Mouse (Mus musculus) cortical plate, adult 2 months (tissue): ENCODE data around the gene H13. TPM values are rescaled to one million over a fixed set of nuclear protein-coding genes. Genes with fewer than 3 reads are reported as not detected.

ENCODE experiments used
- H3K27ac ChIP-seq: fragments of 200-500 bp; 2 replicates; pipeline ENCODE4 v1.5.1; 2012; ENCODE audit warnings: low read length, control low read depth, inconsistent platforms; ENCODE audit not compliant: insufficient read depth
- H3K4me1 ChIP-seq: fragments of 200-500 bp; 2 replicates; pipeline ENCODE4 v1.6.1; 2011; ENCODE audit warnings: low read length; ENCODE audit not compliant: control insufficient read depth, insufficient read depth
- H3K4me3 ChIP-seq: fragments of 200-500 bp; 2 replicates; pipeline ENCODE4 v1.5.1; 2011; ENCODE audit warnings: mild to moderate bottlenecking, low read length, control low read depth; ENCODE audit not compliant: insufficient read depth
- CTCF ChIP-seq: fragments of 200-500 bp; IDR thresholded peaks from 2 replicates; pipeline ENCODE4 v1.5.1; 2011; ENCODE audit warnings: mild to moderate bottlenecking, control low read depth, low read length; ENCODE audit not compliant: insufficient read depth; ENCODE audit errors: extremely low read depth
- POLR2A ChIP-seq: fragments of 200-500 bp; IDR thresholded peaks from 2 replicates; pipeline ENCODE4 v1.6.1; 2011; ENCODE audit warnings: mild to moderate bottlenecking, low read length, control low read depth; ENCODE audit not compliant: insufficient read depth; ENCODE audit errors: extremely low read depth
- polyA plus RNA-seq: library from polyadenylated mRNA; depleted of rRNA; stranded (reverse); fragments of >200 nt; gene quantifications from 2 replicates; pipeline ENCODE4 v1.2.3, GENCODE M21; 2012

Gene H13
- polyA plus RNA-seq, 1 experiment, result 68.4 TPM

DNA sequence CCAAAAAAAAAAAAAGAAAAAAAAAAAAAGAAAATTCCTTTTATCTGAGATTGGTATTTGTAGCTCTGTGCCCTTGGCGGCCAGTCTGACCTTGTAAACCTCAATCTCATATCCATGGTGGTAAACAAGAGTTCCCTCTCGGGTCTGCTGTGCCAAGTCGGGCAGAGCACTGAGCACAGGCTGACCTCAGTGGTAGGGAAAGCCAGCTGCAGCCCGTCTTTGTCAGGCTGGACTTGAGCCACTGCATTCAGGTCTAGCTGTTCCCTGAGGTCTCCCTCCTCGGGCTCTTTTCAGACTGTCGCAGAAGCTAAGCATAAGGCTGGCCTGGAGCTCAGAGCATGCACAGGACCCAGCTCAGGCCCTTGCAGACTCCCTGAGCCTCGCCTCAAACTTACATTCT, 25.4 kb downstream of the H13 start:
- Histone ChIP-seq H3K4me1 (peaks cover 4% of the 10 kb centered on the region; the same call in 1 of the 2 replicates), H3K4me3 (no peak overlapping the region), H3K27ac (no peak overlapping the region)
- TF ChIP-seq POLR2A (no peak), CTCF (no peak)

DNA sequence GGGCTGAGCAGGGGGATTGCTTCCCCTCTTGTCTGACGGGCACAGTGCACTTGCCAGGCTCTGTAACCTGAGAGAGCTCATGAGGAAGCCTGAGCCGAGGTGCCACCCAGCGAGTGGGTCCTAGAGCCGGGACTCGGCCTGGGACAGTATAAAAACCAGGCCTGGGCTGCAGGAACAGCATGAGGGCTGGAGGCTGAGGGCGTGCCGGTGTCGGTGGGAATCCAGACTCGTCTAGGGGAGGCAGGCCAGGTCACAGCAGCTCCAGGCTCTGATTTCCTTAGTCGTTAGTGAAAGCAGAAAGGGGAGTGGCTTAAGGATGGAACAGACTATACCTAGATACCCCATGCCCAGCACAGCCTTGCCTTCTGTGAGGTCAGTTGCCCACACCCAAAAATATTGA, 26.8 kb downstream of the H13 start:
- no peak for TF ChIP-seq POLR2A
- TF ChIP-seq CTCF, result no peak
- Histone ChIP-seq H3K27ac (no peak overlapping the region), H3K4me3 (no peak overlapping the region), H3K4me1 (peaks cover 4% of the 10 kb centered on the region; the same call in 1 of the 2 replicates)

DNA sequence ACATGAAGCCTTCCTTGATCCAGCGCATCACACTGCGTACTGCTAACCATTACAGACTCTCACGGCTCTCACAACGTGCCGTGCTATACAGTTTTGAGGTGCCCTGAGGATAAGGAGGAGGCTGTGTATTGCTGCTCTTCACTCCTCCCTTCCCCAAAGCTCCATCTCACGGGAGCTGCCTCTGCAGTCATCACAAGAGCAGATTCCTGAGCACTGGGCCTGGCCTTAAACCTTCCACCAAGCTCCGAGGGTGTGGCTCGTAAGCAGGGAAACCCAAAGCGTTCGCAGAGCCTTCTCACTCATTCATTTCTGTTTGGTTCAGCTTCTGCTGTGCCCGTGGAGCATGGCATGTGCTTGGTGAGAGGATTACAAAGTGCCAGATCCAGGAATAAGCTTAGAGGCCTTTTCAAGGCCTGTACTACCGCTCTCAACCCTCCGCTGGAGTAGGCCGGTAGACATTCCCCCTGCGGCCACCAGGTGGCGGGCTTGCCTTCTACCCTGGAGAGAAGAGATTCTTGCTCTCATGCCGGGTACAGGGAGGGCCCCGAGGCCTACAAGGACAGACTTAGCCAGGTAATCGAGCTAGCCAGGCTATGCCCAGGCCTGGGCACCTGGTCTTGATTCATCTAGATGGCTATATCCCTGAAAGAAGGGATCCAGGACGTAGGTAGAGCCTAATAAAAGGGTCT, 27.4 kb downstream of the H13 start:
- peak overlapping the region; percentile 39; the same call in 1 of the 2 replicates for H3K27ac ChIP-seq
- TF ChIP-seq CTCF (peak; percentile 85), POLR2A (no peak)
- no peak overlapping the region for H3K4me3 ChIP-seq
- H3K4me1 ChIP-seq, result peaks cover 4% of the 10 kb centered on the region; the same call in 1 of the 2 replicates

DNA sequence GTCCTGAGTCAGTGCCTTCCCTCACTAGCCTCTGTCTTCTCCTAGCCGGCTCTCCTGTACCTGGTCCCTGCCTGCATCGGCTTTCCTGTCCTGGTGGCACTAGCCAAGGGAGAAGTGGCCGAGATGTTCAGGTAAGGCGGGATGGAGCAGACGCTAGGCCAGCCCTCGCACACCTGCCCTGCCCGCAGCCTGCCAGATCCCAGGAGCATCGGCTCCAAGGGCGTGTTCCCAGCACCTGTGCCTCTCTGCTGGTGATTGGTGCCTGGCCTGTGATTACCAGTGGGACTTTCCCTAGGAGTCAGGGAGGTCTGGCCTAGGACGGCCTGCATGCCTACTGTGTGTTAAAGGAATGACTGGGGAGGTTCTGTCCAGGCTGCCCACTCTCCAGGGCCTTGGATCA, 30.9 kb downstream of the H13 start:
- TF ChIP-seq CTCF, result no peak
- no peak for TF ChIP-seq POLR2A
- no peak overlapping the region for H3K27ac ChIP-seq
- H3K4me1 ChIP-seq, result peaks cover 3% of the 10 kb centered on the region; the same call in 1 of the 2 replicates

DNA sequence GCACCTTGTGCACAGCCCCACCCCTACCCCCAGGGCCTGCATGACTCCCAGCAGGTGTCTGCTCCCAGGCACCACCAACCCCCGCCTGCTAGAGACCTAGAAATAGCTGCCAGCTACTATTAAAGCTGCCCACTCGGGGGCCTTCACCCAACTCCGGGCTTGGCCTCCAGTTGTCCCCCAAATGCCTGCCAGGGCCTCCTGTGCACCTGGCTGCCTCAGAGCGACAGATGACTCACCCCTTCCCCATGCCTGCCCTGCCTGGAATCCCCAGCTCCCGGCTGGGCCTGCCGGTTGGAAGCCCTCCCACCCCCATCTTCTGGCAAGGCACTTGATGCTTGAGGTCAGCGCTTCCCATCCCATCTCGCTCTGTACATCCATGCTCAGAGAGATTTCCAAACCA, 31.5 kb downstream of the H13 start:
- H3K4me3 ChIP-seq, result no peak overlapping the region
- H3K27ac ChIP-seq, result no peak overlapping the region
- TF ChIP-seq CTCF (no peak), POLR2A (no peak)
- H3K4me1 ChIP-seq, result peaks cover 3% of the 10 kb centered on the region; the same call in 1 of the 2 replicates

More for the DNA sequence above, 30.9 kb downstream of the H13 start:
- no peak overlapping the region for H3K4me3 ChIP-seq

DNA sequence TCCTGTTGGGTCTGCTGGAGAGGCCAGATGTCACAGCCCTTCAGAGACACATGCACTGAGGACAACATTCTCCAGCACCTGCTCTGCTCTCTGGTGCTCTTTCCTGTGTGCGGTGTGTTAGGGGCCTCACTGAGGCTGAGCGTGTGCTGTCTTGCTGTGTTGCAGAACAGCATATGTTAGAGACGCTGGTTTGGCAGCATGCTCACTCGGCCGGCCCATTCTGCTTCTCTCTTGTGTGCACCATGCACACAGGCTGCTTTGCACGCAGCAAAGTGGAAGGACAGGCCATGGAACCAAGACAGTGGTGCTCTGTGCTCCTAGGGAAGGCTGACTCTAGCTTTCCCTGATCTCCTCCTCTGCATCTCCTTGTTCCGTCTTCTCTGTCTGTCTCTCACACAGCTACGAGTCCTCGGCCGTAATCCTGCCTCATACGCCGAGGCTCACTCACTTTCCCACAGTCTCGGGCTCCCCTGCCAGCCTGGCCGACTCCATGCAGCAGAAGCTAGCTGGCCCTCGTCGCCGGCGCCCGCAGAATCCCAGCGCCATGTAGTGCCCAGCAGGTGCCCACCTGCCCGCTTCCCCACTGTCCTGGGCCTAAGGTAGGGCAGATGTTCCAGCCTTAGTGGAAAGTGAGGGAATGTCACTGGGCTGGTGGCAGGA, 34.5 kb downstream of the H13 start:
- Histone ChIP-seq H3K4me1 (peaks cover 3% of the 10 kb centered on the region; the same call in 1 of the 2 replicates), H3K4me3 (no peak overlapping the region), H3K27ac (no peak overlapping the region)
- TF ChIP-seq CTCF (no peak), POLR2A (no peak)

DNA sequence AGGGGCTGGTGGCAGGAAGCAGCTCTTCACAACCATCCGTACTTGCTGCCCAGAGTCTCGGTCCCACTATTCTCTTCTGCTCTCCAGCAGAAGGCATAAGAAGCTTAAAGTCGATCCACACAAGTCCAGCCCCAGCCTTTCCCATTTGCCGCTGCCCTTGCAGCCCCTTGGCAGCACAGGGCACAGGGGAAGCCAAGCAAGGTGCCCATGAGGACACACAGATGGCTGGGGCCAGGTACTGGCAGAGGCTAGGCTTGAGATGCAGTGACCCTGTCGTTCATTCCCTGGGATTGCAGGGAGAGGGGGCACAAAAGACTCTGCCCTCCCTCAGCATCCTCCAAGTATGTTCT, 35.0 kb downstream of the H13 start:
- H3K4me3 ChIP-seq, result no peak overlapping the region
- peaks cover 3% of the 10 kb centered on the region; the same call in 1 of the 2 replicates for H3K4me1 ChIP-seq
- no peak overlapping the region for H3K27ac ChIP-seq
- TF ChIP-seq POLR2A, result no peak
- TF ChIP-seq CTCF, result no peak

DNA sequence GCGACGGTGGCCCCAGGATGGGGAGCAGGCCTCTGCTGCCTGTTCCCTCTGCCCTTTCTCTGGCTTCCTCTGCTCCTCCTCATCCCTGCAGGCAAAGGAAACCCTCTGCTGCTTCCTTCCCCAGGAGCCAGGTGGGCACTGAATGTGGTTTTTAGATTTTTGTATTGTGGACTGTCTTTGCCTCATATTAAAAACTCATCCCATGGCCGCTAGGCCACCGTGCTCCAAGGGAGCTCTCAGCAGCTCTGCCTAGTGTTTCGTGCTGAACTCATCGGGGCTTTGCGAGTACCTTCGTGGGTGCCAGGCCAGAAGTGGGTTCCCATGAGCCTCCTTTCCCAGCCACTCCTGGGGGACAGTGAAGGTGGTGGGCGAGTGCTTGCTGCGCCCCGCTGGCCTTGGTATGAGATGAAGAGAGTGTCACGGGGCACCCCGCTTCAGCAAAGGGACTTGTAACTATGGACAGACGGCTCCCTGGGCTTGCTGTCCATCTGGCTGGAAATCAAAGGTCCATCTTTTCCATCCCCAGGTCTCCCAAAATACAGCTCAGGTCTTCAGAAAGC, 35.6 kb downstream of the H13 start:
- no peak overlapping the region for H3K27ac ChIP-seq
- TF ChIP-seq POLR2A (no peak), CTCF (no peak)
- H3K4me3 ChIP-seq, result no peak overlapping the region
- peaks cover 3% of the 10 kb centered on the region; the same call in 1 of the 2 replicates for H3K4me1 ChIP-seq

DNA sequence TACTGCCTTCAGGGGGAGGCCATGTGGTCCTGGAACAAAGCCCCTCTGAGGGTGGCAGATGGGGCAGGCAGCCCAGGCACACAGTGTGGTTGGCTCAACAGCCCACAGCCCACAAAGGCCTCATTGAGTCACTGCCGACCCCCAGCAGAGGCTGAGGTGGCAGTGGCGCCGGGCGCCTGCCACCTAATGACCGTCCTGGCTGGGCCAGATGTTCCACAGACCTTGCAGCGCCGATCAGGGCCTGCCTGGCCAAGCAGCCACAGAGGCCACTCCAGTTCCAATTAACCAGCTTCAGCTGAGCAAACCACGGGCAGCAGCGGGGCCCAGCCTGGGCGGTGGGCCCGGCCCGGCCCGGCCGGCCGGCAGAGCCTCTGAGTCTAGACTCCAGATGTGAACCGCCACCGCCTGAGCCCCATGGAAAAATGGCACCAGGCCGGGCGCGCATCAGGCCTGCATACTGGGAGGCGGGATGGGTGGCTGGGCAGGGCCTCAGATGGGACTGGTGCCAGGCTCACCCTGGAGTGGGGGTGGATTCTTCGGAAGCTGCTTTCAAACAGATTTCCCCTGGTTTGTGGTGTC, 36.8 kb downstream of the H13 start:
- Histone ChIP-seq H3K4me3 (no peak overlapping the region), H3K4me1 (peaks cover 3% of the 10 kb centered on the region; the same call in 1 of the 2 replicates)

DNA sequence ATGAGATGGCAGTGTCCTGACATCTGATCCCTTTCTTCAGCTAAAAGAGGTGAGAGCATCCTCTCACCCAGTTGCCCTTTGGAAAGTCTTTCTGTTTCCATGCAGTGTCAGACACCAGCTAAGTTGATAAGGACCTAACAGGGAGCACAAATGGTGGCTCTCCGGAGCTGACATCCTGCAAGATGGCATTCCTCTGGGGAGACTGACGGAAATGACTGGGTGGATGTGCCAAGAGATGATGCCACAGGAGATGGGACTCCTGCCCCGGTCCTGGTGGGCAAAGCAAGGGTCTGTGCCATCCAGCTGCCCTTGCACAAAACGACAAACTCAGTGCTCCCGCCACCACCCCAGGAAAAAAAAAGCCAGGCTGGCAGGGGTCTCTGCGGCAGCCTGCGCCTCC, 37.9 kb downstream of the H13 start:
- Histone ChIP-seq H3K4me1 (peaks cover 3% of the 10 kb centered on the region; the same call in 1 of the 2 replicates), H3K4me3 (peak overlapping the region; percentile 30)

More for the DNA sequence above, 36.8 kb downstream of the H13 start:
- peak overlapping the region; percentile 69 for H3K27ac ChIP-seq
- no peak for TF ChIP-seq CTCF
- no peak for TF ChIP-seq POLR2A

More for the DNA sequence above, 37.9 kb downstream of the H13 start:
- no peak for TF ChIP-seq CTCF
- TF ChIP-seq POLR2A, result no peak
- H3K27ac ChIP-seq, result peak overlapping the region; percentile 94
